Mouse (Mus musculus) liver (tissue): ENCODE results near the gene Cdk9.

ENCODE experiments used
- DNase-seq: peaks from one replicate; pipeline ENCODE4 v3.0.0-alpha.2; 2020; ENCODE audit warnings: mixed read lengths

The Cdk9 gene

GRCm38 (mm10) chr2:32704021-32704421, 8.9 kb downstream of the Cdk9 start, which contains the start of gene Fpgs:
Gene Fpgs (minus strand): TSS chr2:32704145.
- DNase-seq = peak; percentile 44

GRCm38 (mm10) chr2:32703046-32703445, 9.8 kb downstream of the Cdk9 start:
- no peak for DNase-seq

- DNase-seq = no peak
These were observed 11.7 kb downstream of the Cdk9 start for GRCm38 (mm10) chr2:32700966-32701743.

GRCm38 (mm10) chr2:32699680-32700079, 13.2 kb downstream of the Cdk9 start:
- no peak for DNase-seq

GRCm38 (mm10) chr2:32694691-32695090, 18.2 kb downstream of the Cdk9 start:
- no peak for DNase-seq

- DNase-seq = peak; percentile 94
These were observed 19.0 kb downstream of the Cdk9 start for GRCm38 (mm10) chr2:32693823-32694411.

GRCm38 (mm10) chr2:32693282-32693681, 19.6 kb downstream of the Cdk9 start:
- DNase-seq = no peak

GRCm38 (mm10) chr2:32692496-32692895, 20.4 kb downstream of the Cdk9 start:
- DNase-seq = no peak

GRCm38 (mm10) chr2:32691041-32691440, 21.8 kb downstream of the Cdk9 start:
- no peak for DNase-seq

GRCm38 (mm10) chr2:32689420-32689819, 23.5 kb downstream of the Cdk9 start:
- peak; percentile 89 for DNase-seq

- no peak for DNase-seq
These were observed 25.3 kb downstream of the Cdk9 start for GRCm38 (mm10) chr2:32687562-32687961.

- DNase-seq = no peak
These were observed 26.2 kb downstream of the Cdk9 start for GRCm38 (mm10) chr2:32686640-32687039.

- no peak for DNase-seq
These were observed 27.1 kb downstream of the Cdk9 start for GRCm38 (mm10) chr2:32685807-32686206.

- DNase-seq = no peak
These were observed 28.0 kb downstream of the Cdk9 start for GRCm38 (mm10) chr2:32684681-32685428.

- DNase-seq = no peak
These were observed 29.2 kb downstream of the Cdk9 start for GRCm38 (mm10) chr2:32683701-32684100.

GRCm38 (mm10) chr2:32682721-32683417, 30.0 kb downstream of the Cdk9 start:
- no peak for DNase-seq

- DNase-seq = no peak
These were observed 31.1 kb downstream of the Cdk9 start for GRCm38 (mm10) chr2:32681754-32682153.

- no peak for DNase-seq
These were observed 31.8 kb downstream of the Cdk9 start for GRCm38 (mm10) chr2:32680961-32681650.

- DNase-seq = no peak
These were observed 32.8 kb downstream of the Cdk9 start for GRCm38 (mm10) chr2:32680051-32680451.

- no peak for DNase-seq
These were observed 35.2 kb downstream of the Cdk9 start for GRCm38 (mm10) chr2:32677683-32678082.

- DNase-seq = no peak
These were observed 36.1 kb downstream of the Cdk9 start for GRCm38 (mm10) chr2:32676821-32677220.

GRCm38 (mm10) chr2:32673176-32673917, 39.5 kb downstream of the Cdk9 start:
- peak; percentile 29 for DNase-seq
